Mouse (Mus musculus): ENCODE measurements around the gene Ccdc96. TPM values are rescaled to one million over a fixed set of nuclear protein-coding genes. Genes with fewer than 3 reads are reported as not detected.
A peak's percentile ranks its signal among the peaks of the same experiment; 100 is the strongest.

The Ccdc96 gene
- polyA plus RNA-seq, 1 experiment from 2014 or later, result 0.07 TPM

GRCm38 (mm10) chr5:36477486-36477885 is 6.9 kb upstream of the Ccdc96 start:
- 42% methylated on average over 3 of the region's 3 CpGs for WGBS (ENCODE audit: insufficient replicate concordance)
- no peak overlapping the region for H3K27ac ChIP-seq (replicated peaks)
- peaks cover 32% of the 10 kb centered on the region for H3K36me3 ChIP-seq (replicated peaks)
- no peak overlapping the region; the same call in 1 of the 2 replicates for H3K4me2 ChIP-seq
- ATAC-seq (ENCODE audit: insufficient read depth), result no peak
- H3K4me1 ChIP-seq (replicated peaks), result peaks cover 51% of the 10 kb centered on the region
- H3K4me3 ChIP-seq (replicated peaks), result no peak overlapping the region
- no peak overlapping the region for H3K9ac ChIP-seq
- no peaks in the 10 kb centered on the region for H3K9me3 ChIP-seq (replicated peaks)
- H3K27me3 ChIP-seq, result no peaks in the 10 kb centered on the region

GRCm38 (mm10) chr5:36478540-36479420 is 5.6 kb upstream of the Ccdc96 start:
- Histone ChIP-seq H3K27me3 (no peaks in the 10 kb centered on the region), H3K36me3 (replicated peaks) (peaks cover 22% of the 10 kb centered on the region), H3K9me3 (replicated peaks) (no peaks in the 10 kb centered on the region), H3K4me3 (replicated peaks) (no peak overlapping the region), H3K9ac (no peak overlapping the region), H3K4me1 (replicated peaks) (peaks cover 63% of the 10 kb centered on the region), H3K4me2 (no peak overlapping the region), H3K27ac (replicated peaks) (no peak overlapping the region)
- 64% methylated on average over 6 of the region's 6 CpGs for WGBS (ENCODE audit: insufficient replicate concordance)
- ATAC-seq (ENCODE audit: insufficient read depth), result no peak

- no peak overlapping the region for H3K9ac ChIP-seq
- no peak overlapping the region for H3K4me2 ChIP-seq
- H3K4me3 ChIP-seq (replicated peaks), result no peak overlapping the region
- peaks cover 16% of the 10 kb centered on the region for H3K36me3 ChIP-seq (replicated peaks)
- H3K4me1 ChIP-seq (replicated peaks), result peaks cover 65% of the 10 kb centered on the region
- WGBS (ENCODE audit: insufficient replicate concordance), result 39% methylated on average over 2 of the region's 2 CpGs
- no peaks in the 10 kb centered on the region for H3K9me3 ChIP-seq (replicated peaks)
- peaks cover 2% of the 10 kb centered on the region; the same call in 1 of the 2 replicates for H3K27me3 ChIP-seq
- ATAC-seq (ENCODE audit: insufficient read depth), result no peak
- no peak overlapping the region for H3K27ac ChIP-seq (replicated peaks)
Measured at GRCm38 (mm10) chr5:36479735-36480134, 4.7 kb upstream of the Ccdc96 start.

GRCm38 (mm10) chr5:36480398-36480797 is 4.0 kb upstream of the Ccdc96 start:
- Histone ChIP-seq H3K9me3 (replicated peaks) (no peaks in the 10 kb centered on the region), H3K27me3 (peaks cover 9% of the 10 kb centered on the region), H3K4me3 (replicated peaks) (no peak overlapping the region), H3K9ac (no peak overlapping the region), H3K36me3 (replicated peaks) (peaks cover 12% of the 10 kb centered on the region), H3K4me1 (replicated peaks) (peaks cover 72% of the 10 kb centered on the region), H3K27ac (replicated peaks) (no peak overlapping the region), H3K4me2 (no peak overlapping the region)
- WGBS (ENCODE audit: insufficient replicate concordance), result 66% methylated on average over 4 of the region's 4 CpGs
- no peak for ATAC-seq (ENCODE audit: insufficient read depth)

GRCm38 (mm10) chr5:36481114-36481513 is 3.3 kb upstream of the Ccdc96 start:
- 71% methylated on average over 1 of the region's 1 CpGs for WGBS (ENCODE audit: insufficient replicate concordance)
- ATAC-seq (ENCODE audit: insufficient read depth), result no peak
- Histone ChIP-seq H3K27me3 (peaks cover 16% of the 10 kb centered on the region), H3K9ac (no peak overlapping the region), H3K9me3 (replicated peaks) (no peaks in the 10 kb centered on the region), H3K4me3 (replicated peaks) (no peak overlapping the region), H3K27ac (replicated peaks) (no peak overlapping the region), H3K4me2 (no peak overlapping the region), H3K36me3 (replicated peaks) (peaks cover 6% of the 10 kb centered on the region; the same call in 1 of the 2 replicates), H3K4me1 (replicated peaks) (peaks cover 75% of the 10 kb centered on the region)

GRCm38 (mm10) chr5:36483203-36484101 is 936 bp upstream of the Ccdc96 start:
- Histone ChIP-seq H3K4me3 (replicated peaks) (peak overlapping the region; percentile 93), H3K4me1 (replicated peaks) (peaks cover 62% of the 10 kb centered on the region), H3K27me3 (peaks cover 35% of the 10 kb centered on the region), H3K9ac (peak overlapping the region; percentile 98), H3K27ac (replicated peaks) (peak overlapping the region; percentile 84), H3K9me3 (replicated peaks) (no peaks in the 10 kb centered on the region), H3K36me3 (replicated peaks) (no peaks in the 10 kb centered on the region), H3K4me2 (peak overlapping the region; percentile 90)
- no peak for ATAC-seq (ENCODE audit: insufficient read depth)
- 2% methylated on average over 54 of the region's 58 CpGs for WGBS (ENCODE audit: insufficient replicate concordance)

- Histone ChIP-seq H3K4me3 (replicated peaks) (peak overlapping the region; percentile 71), H3K27ac (replicated peaks) (no peak overlapping the region), H3K36me3 (replicated peaks) (no peaks in the 10 kb centered on the region), H3K27me3 (peaks cover 35% of the 10 kb centered on the region), H3K4me1 (replicated peaks) (peaks cover 45% of the 10 kb centered on the region), H3K9ac (peak overlapping the region; percentile 62; the same call in 1 of the 2 replicates), H3K4me2 (peak overlapping the region; percentile 100), H3K9me3 (replicated peaks) (no peaks in the 10 kb centered on the region)
- WGBS (ENCODE audit: insufficient replicate concordance), result 19% methylated on average over 19 of the region's 19 CpGs
- ATAC-seq (ENCODE audit: insufficient read depth), result no peak
Measured at GRCm38 (mm10) chr5:36485306-36485705, 918 bp downstream of the Ccdc96 start.

GRCm38 (mm10) chr5:36489225-36489624 is 4.8 kb downstream of the Ccdc96 start:
- Histone ChIP-seq H3K9ac (no peak overlapping the region), H3K4me2 (no peak overlapping the region), H3K4me3 (replicated peaks) (no peak overlapping the region), H3K27ac (replicated peaks) (no peak overlapping the region), H3K4me1 (replicated peaks) (peaks cover 12% of the 10 kb centered on the region), H3K36me3 (replicated peaks) (peaks cover 20% of the 10 kb centered on the region), H3K9me3 (replicated peaks) (no peaks in the 10 kb centered on the region), H3K27me3 (peaks cover 35% of the 10 kb centered on the region)
- 44% methylated on average over 2 of the region's 2 CpGs for WGBS (ENCODE audit: insufficient replicate concordance)
- no peak for ATAC-seq (ENCODE audit: insufficient read depth)

GRCm38 (mm10) chr5:36493919-36494318 is 9.5 kb downstream of the Ccdc96 start:
- no peak overlapping the region for H3K27ac ChIP-seq (replicated peaks)
- 77% methylated on average over 6 of the region's 6 CpGs for WGBS (ENCODE audit: insufficient replicate concordance)
- peaks cover 52% of the 10 kb centered on the region for H3K36me3 ChIP-seq (replicated peaks)
- no peak overlapping the region for H3K4me2 ChIP-seq
- no peaks in the 10 kb centered on the region for H3K27me3 ChIP-seq
- H3K4me3 ChIP-seq (replicated peaks), result no peak overlapping the region
- H3K9ac ChIP-seq, result no peak overlapping the region
- no peak for ATAC-seq (ENCODE audit: insufficient read depth)
- no peaks in the 10 kb centered on the region for H3K9me3 ChIP-seq (replicated peaks)
- H3K4me1 ChIP-seq (replicated peaks), result no peaks in the 10 kb centered on the region

- no peaks in the 10 kb centered on the region for H3K4me1 ChIP-seq (replicated peaks)
- no peak overlapping the region for H3K4me3 ChIP-seq (replicated peaks)
- H3K9ac ChIP-seq, result no peak overlapping the region
- WGBS (ENCODE audit: insufficient replicate concordance), result 85% methylated on average over 9 of the region's 9 CpGs
- H3K27me3 ChIP-seq, result no peaks in the 10 kb centered on the region
- no peak for ATAC-seq (ENCODE audit: insufficient read depth)
- peaks cover 52% of the 10 kb centered on the region for H3K36me3 ChIP-seq (replicated peaks)
- H3K9me3 ChIP-seq (replicated peaks), result no peaks in the 10 kb centered on the region
- no peak overlapping the region for H3K4me2 ChIP-seq
- no peak overlapping the region for H3K27ac ChIP-seq (replicated peaks)
Measured at GRCm38 (mm10) chr5:36494709-36495108, 10.3 kb downstream of the Ccdc96 start.

GRCm38 (mm10) chr5:36505235-36505634 is 20.8 kb downstream of the Ccdc96 start:
- Histone ChIP-seq H3K4me2 (no peak overlapping the region), H3K9ac (no peak overlapping the region), H3K27ac (replicated peaks) (no peak overlapping the region), H3K9me3 (replicated peaks) (no peaks in the 10 kb centered on the region), H3K4me3 (replicated peaks) (no peak overlapping the region), H3K27me3 (no peaks in the 10 kb centered on the region), H3K4me1 (replicated peaks) (no peaks in the 10 kb centered on the region), H3K36me3 (replicated peaks) (peaks cover 63% of the 10 kb centered on the region; the same call in 1 of the 2 replicates)
- 79% methylated on average over 7 of the region's 7 CpGs for WGBS (ENCODE audit: insufficient replicate concordance)
- ATAC-seq (ENCODE audit: insufficient read depth), result no peak
